Mouse (Mus musculus): ENCODE results near the gene Ramp3. TPM values are rescaled to one million over a fixed set of nuclear protein-coding genes. Genes with fewer than 3 reads are reported as not detected.
A peak's percentile ranks its signal among the peaks of the same experiment; 100 is the strongest.
"Not testable (repeated sequence)": the region's sequence is repeated elsewhere in the genome, so short reads cannot be mapped to it uniquely, and the experiment has no call there.

Gene Ramp3
- total RNA-seq (2021), result 1 to 10 TPM; 7.6 to 9.8 TPM
- long read RNA-seq, experiment 1, transcript Ramp3-201 (3 exons, 1,233 nt), result major isoform, 7 of 12 reads
- long read RNA-seq, experiment 1, partial matches to known transcripts, result 5 of 12 reads
- long read RNA-seq, experiment 1, other reads (novel, unspliced or antisense), result 0 of 12 reads
- long read RNA-seq, experiment 2, partial matches to known transcripts, result 1 of 6 reads
- long read RNA-seq, experiment 2, other reads (novel, unspliced or antisense), result 1 of 6 reads

DNA sequence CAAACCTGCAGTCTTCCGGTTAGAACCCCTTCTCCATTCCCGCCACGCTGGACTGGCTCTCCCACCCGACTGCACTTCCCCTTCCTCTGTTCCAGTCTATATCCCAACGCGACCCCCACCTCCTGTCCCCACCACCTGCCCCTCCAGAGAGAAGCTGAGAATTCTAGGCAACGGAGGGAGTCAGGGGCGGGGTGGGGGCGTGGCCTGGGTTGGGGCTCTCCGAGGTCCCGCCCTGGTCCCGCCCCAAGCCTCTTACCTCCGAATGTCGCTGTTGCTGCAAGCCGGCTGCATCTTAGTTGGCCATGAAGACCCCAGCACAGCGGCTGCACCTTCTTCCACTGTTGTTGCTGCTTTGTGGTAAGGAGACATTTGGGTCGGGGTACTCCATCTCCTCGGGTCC lies at the start of gene Ramp3:
Gene Ramp3, plus strand, starts transcription at position 251 of the 400 bp plus-strand sequence.
- peak; percentile 71 for DNase-seq

DNA sequence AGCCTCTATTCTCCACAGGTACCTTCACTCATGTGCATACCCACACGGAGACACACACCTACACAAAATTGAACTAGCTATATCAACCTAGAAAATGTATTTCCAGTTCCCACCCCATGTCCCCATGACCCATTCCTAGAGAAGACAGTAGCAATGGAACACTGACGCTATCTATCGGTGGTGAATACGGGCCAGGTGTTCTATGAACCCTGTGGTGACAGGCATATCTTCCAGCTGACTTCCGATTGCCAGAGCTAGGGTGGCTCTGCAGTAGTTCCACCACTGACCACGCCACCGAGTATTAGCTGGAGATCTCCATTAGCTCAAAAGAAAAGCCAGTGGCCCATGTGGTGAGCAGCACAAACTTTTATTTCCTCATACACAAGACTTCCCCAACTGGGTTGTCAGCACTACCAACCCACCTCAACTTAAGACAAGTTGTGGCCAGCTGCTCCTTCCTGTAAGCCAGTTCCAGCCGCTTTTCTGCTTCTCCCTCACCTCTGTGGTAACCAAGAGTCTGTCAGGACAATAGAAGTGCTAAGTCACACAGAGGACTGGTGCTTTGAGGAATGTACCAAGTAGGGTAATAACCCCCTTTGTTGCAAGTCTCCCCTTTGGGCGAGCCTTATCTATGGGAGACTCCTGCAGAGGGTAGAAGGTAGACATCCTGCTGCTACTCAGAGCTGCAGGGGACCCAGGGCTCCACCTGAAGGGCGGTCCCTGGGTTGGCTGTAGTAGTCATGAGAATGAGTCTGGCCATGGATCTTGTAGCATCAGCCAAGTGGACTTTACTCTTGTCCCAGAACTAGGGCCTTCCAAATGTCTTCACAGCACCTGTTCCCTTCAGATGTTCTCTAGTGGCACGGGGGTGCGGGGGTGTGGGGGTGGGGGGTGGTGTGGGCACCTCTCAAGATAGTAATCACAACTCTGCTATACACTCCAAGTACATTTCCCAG lies 42.8 kb upstream of the Ramp3 start:
- no peak for DNase-seq

DNA sequence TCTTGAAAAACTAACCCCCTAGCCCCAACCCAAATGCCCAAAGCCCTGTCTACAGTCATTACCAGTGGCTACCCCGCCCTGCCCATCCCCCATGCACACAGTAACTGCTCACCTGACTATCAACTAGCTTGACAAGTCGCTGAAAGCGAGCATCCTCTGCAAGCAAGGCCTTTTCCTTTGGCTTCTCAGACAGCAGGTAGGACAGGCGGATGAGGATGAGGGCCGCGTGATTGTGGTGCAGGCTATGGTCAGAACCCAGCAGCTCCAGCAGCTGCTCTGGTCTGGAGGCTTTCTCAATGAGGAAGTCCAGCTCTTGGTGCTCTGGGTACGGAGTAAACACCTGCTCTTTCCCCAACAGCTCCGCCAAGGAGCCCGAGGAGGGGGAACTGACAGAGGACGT lies 34.6 kb upstream of the Ramp3 start:
- DNase-seq, result no peak

DNA sequence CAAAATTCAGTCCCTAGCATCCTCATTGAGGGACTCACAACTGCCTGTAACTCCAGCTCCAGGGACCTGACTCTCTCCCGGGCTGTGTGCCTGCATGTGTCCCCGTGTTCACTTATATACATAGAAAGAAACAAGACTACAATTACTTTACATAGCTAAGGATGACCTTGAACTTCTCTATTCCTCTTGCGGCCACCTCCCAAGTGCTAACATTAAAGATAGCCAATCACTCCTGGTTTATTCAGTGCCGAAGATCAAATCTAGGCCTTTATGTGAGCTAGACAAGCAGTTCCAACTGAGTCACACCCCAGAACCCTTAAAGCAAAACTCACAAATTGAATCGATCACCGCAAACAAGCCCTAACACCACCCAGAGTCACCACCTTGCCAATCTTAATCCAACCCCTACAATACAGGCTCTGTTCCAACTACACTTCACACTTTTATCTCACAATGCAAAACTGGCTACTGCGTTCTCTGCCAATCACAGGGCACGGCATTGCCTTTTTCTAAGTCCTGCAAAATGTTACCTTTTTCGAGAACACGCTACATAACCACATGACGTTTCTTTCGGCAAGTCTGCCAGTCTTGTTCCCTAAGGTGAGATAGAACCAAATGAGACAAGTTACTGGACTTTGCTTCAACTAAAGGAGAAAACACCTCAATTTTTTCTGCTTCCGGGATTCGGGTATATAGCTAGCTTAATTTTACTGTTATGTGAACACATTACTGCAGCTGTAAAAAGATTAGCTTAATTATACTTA lies 33.5 kb upstream of the Ramp3 start:
- no peak for DNase-seq

DNA sequence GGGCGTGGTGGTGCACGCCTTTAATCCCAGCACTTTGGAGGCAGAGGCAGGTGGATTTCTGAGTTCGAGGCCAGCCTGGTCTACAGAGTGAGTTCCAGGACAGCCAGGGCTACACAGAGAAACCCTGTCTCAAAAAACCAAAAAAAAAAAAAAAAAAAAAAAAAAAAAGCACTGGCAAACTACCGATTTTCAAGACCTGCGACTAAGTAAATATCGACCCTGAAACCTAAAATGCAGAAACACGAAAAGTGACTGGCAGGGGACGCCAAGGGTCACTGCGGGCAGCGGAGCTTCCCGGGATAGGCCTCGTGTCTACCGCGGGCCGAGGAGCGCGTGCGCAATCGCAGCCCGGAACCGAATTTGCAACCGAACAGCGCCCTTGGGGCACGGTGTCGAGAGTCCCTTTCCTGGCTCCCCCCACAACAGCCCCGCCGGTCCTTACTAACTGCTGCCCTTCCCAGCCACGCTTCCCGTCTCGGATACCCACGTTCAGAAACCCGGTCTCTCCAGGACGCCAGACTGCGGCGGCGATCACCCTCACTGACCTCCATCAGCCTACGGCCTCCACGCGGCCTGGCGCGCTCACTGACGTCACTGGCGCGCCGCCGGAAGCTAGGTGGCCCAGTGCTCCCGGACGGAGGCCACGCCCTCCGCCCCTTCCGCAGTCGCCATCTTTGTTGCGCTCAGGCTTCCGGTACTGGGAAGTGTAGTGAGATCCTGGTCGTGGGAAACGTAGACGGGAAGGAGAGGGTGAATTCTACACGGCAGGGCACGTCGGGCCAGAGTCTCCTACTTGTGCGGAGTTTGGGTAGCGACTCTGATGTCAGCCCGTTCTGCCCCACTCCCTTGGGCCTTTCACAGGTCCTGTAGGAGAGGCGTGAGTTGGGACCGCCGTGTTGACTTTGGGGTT lies 32.6 kb upstream of the Ramp3 start, which contains the start of gene Tbrg4:
Gene Tbrg4, minus strand, starts transcription at position 590 of the 910 bp plus-strand sequence.
- peak; percentile 95 for DNase-seq

DNA sequence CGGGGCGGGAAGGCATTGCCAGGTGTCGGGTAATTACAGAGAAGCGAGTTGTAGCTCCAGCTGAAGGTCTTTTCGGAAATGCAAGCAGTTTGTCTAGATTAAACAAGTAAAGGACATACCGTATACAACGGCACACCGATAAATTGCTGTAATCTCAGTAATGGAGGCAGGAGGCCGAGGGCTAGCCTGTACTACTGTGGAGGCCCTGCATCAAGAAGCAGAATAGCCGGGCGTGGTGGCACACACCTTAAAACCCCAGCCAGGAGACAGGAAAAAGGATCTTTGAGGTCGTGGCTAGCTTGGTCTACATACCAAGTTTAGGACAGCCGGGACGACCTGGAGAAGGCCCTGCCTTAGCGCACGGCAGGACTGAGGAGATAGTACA lies 31.9 kb upstream of the Ramp3 start:
- no peak for DNase-seq

DNA sequence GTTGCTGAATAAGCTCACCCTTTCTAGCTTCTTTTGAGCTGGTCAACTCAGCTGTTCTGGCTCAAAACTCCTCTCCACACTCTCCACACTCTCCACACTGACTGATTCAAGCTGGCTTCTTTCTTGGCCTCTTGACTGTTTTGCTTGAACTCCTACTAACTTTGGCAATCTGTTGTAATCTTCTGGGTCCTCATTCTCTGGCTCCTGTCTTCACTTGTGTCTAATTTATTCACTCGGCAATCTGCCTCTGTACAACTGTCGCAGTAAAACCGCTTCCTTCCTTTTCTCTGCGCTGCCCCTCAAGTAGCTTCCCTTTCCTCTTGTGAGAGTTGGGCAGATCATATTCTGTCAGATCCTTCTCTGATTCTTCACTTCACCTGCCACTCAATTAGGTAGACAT lies 30.6 kb upstream of the Ramp3 start:
- no peak for DNase-seq

DNA sequence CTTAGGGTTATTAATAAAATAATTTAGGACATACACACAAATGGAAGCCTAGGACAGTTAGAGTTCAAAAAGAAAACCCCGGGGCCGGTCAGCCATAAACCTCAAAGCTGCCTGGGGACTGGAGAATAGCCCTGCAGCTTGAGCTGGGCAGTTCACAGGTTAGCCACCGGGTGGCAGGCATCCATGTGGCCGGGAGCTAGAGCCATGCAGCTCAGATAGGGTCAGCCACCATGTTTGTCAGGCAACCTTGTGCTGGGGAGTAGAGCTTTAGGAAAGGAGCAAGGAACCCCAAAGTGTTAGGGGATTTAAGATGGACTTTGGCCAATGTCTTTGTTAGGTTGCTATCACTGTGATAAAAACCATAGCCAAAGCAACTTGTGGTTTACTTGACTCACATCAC lies 29.8 kb upstream of the Ramp3 start:
- peak; percentile 77 for DNase-seq

DNA sequence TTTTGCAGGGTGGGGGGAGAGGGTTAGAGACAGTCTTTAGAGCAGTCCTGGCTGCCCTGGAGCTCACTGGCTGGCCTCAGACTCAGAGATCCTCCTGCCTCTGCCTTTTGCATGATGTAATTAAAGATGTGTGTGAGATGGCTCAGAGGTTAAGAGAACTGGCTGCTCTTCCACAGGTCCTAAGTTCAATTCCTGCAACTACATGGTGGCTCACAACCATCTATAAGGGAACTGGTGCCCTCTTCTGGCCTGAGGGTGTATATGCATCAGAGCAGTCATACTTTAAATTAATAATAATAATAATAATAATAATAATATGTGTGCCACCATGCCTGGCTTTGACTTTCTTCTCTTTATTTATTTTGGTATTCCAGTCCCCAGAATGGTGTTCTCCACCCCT lies 28.7 kb upstream of the Ramp3 start:
- DNase-seq, result no peak

DNA sequence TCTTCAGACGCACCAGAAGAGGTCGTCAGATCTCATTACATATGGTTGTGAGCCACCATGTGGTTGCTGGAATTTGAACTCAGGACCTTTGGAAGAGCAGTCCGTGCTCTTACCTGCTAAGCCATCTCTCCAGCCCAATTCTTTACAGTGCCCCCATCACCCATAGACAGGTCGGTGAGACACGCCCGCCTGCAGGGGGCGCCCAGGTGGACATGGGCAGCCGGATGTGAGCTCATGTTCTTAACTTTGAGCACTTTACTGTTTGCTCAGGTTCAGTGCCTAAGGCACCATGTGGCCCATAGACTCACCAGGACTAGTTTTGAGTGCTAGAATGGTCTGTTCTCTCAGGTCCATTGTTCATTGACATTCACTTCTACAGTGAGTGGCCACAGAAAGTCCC lies 22.2 kb upstream of the Ramp3 start:
- DNase-seq, result no peak

DNA sequence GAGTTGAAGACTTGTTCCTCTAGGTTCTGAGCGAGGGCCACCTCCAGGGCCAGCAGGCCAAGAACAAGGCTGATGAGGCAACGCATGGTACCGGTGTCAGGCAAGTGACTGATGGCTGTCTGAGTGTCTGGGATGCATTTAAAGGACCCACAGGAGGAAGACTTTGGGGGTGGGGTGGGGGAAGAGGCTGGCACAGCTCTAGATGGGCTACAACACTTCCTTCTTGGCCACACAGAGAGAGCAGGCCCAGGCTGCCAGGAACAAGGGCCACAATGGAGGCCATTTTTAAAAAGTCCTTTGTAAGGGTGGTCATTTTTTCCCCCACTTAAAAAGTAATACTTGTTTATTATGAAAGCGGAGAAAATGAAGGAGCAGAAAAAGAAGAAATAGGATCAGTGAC lies 19.8 kb upstream of the Ramp3 start, which contains the start of gene Wap:
Gene Wap, minus strand, starts transcription at position 101 of the 400 bp plus-strand sequence.
- DNase-seq, result no peak

DNA sequence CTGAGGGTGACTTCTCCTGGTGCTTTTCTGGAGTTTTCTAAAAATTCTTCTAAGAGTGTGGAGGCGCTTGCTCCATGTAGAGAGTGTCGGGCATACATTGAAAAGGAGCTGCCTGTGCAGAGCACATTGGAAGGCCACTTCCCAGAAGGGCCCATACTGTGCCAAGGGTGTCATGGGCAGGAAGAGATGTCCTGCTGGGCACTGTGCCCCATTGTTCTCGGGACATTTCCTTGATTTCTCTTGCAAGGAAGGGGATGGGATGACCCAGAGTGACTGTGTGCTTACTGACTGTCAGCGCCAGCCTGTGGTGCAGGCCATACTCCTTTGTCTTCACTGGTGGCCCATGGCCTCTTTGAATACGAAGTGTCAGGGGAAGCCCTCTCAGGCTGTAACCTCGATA lies 19.2 kb upstream of the Ramp3 start:
- DNase-seq, result no peak

DNA sequence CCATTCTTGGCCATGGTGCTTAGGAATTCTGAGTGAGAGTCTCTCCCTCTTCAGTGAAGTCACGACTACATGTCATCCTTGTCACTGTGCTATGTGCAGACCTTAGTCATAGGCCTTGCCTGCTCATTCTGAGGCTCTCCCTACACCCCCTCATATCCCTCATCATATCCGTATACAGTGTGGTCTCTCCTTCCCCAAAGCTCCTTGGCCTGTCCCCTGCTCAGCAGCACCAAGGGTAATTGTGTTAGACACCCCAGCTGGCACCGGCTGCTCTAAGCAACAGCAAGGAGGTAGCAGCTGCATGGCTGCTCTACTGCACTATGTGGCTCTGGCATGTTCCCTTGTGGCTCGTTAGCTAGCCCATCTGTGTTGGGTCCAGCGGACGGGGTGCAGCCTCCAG lies 13.8 kb upstream of the Ramp3 start:
- no peak for DNase-seq

DNA sequence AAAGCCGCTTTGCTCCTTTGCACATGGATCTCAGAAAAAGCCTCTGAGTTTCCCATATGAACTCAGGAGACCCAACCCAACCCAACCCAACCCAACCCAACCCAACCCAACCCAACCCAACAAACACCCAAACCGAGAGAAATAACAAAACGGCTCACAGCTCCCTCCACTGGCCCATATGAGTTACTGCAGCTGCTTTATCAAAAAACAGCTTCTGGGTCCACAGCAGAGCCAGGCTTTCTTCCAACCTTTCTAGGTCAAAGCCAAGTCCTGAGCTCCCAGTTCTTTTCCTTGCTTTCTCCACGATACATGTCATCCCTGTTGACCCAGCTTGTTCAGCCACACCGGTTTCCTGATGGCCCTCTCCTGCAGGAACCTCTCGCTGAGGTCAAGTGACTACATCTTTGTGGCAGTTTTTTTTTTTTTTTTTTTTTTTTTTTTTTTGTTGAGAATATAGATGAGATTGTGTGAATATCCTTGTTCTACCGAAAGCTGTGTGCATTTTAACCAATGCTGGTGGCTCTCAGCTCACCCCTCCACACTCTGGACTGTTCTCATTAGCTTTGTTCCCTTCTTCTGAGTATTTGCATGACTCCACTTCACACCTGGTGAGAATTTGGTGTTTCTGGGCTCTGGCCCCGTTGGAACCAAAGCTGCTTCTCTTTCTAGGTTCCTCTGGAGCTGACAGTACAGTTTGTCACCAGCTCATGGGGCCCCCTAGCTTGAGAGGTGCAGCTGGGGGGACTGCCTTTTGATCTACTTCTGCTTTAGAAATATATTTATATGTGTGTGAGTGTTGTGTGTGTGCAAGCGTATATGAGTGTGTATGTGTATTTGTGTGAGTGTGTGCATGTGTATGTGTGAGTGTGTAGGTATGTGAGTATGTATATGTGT lies 10.2 kb upstream of the Ramp3 start:
- no peak for DNase-seq

DNA sequence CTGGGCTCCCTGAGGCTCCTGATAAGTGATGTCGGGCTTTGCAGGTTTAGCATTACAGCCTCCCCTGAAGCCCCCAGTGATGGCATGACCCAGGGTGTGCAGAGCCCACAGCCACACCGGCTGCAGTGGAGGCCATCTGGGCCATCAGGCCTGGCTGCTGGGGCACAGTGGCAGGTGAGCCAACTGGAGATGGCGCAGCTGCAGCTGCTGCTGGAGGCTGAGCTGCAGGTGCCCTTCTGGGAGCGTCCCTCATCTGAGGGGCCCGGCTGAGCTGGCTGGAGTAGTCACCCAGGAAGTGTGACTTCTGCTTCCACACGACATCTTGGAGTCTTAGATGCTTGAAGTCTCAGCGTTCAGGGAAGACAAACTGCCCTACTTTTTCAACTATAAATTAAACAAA lies 7.8 kb upstream of the Ramp3 start:
- no peak for DNase-seq

DNA sequence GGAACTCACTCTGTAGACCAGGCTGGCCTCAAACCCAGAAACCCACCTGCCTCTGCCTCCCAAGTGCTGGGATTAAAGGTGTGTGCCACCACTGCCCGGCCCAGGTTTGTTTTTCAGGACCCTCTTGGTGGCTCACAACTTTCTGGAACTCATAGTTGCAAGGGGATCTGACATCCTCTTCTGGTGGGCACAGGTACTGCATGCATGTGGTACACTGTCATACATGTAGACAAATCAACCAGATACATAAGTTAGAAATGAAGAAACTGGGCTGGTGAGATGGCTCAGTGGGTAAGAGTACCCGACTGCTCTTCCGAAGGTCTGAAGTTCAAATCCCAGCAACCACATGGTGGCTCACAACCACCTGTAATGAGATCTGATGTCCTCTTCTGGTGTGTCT lies 5.3 kb upstream of the Ramp3 start:
- not testable (repeated sequence) for DNase-seq

DNA sequence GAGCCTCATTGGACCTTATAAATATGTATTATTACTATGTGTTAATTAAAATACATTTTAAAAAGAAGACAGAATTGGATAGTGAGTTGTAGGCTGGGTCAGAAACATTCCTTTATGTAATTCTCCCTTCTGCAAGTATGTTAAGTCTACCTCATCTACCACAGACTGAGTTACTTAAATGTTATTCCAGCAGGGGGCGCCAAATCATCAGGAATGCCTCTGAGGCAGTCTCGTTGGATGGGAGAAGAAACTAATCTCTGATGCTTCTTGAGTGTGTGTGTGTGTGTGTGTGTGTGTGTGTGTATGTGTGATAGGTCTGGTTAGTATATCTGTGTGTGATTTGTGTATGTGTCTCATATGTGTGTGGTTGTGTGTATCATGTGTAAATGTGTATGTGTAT lies 3.4 kb upstream of the Ramp3 start:
- DNase-seq, result peak; percentile 89

DNA sequence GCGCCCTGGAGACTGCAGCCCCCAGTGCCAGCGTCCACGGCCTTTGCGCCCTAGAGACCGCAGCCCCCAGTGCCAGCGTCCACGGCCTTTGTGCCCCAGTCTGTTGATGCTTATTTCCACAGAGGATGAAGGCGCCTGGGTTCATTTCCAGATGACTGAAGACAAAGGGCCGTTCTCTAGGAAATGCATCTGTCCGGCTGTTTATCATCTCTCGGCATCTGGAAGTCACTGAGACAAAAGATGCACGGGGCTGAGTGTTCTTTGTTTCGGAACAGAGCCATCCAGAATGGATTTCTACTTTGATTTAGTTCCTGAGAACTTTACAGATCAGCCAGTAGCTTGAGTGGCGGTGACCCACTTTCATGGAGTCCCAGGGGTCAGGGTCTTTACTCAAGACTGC lies 2.9 kb downstream of the Ramp3 start:
- no peak for DNase-seq

DNA sequence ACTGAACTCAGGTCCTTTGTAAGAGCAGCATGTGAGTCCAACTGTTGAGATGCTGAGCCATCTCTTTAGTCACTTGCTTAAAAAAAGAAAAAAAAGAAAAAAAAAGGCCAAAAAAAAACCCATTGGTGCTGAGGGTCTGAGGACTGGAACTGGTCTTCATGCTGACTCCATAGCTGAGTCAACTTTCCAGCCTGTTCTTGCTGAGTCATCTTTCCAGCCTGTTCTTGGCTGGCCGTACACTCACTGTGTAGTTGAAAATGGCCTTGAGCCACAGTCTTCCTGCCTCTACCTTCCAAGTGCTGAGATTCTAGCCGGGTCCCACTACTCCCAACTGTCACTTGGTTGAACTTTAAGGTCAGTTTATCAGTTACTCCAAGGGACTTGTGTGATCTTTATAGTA lies 8.3 kb downstream of the Ramp3 start:
- no peak for DNase-seq

DNA sequence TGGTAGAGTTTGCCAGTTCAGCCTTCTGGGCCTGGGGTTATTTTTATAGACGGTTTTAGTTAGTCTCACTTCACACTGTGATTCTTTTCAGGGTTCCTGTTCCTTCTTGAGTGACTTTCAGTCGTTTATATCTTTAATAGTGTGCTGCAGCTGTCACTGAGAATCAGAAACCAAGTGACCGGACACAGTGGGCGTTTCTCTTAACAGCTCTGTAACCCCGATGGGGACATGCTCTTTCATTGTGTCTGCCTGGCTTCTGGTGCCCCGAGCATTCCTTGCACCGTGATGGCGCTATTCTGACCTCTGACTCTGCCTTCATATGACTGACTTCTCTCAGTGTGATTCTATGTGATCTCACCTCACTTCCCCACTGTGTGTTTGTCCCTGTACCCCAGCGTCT lies 10.7 kb downstream of the Ramp3 start:
- no peak for DNase-seq

DNA sequence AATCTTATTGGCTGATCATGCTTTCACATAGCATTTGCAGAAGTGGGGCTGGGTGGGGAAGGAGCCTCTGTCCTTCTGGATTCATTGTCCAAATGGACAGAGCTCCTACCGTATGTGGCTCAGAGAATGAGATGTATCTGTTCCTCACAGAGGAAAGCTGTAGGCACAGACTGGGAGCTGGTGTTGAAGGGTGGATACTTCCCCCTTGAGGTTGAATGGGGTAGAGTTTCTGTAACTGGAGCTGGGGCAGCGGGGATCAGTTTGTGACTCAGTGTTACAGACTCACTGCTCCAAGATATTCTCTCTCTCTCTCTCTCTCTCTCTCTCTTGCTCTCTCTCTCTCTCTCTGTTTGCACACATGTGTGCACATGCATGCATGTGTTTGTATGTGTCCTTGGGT lies 11.7 kb downstream of the Ramp3 start:
- no peak for DNase-seq
